Mouse (Mus musculus) B cell, adult 62 days (primary cell): ENCODE results near the gene Tmem238. TPM values are rescaled to one million over a fixed set of nuclear protein-coding genes. Genes with fewer than 3 reads are reported as not detected.

ENCODE experiments used
- total RNA-seq: library from RNA; stranded (reverse); gene quantifications from 4 replicates; pipeline ENCODE4 v1.2.4, GENCODE M21; 2023

Tmem238 gene
- 1.8 to 2.7 TPM (median 2.4 TPM) in 4 replicates for total RNA-seq

GRCm38 (mm10) chr7:4789436-4789935, at the start of gene Tmem238:
Tmem238 (minus strand) TSS chr7:4789656.

GRCm38 (mm10) chr7:4812303-4813104, 23.0 kb upstream of the Tmem238 start, which contains the start of gene Ube2s:
Ube2s (minus strand) TSS chr7:4812590.

DNA sequence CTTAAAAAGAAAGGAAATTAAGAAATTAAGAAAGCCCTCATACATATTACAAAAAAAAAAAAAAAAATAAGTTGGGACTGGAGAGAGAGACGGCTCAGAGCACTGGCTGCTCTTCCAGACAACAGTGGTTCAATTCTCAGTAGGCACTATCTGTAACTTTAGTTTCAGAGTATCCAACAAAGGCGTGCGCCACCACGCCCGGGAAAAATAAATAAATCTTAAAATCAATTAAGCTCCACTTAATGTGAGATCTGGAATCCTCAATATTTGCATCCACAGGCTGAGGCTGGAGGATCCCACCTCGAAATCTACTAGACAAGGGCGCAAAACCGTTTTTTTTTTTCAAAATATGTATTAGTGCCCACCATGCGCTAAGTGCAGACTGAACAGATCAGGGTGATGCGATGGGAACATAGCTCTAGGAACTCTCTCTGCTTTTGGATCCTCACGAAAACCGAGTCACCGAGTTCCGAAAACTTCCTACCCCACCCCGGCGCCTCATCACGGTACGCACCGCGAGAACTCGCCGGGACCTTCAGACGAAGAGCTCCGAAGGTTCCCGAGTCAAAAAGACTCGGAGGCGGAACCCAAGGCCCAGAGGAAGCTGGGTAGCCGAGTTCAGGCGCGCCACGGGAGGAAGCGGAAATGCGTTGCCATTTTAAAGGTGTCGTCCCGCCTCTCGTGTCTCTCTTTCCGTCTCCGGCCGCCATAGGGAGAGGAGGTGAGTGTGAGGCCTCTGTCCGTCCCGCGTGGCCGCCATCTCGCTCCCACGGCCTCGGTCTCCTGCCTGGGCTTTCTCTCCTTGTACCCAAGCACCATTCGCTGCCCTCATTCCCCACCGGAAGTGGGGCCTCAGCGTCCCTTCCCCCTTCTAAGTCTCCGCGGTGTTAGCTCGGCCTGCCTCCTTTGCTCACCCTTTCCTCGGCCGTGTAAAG, 3.1 kb upstream of the Tmem238 start, which contains the start of gene Rpl28:
Gene Rpl28 (plus strand): TSS at position 597 of the 935 bp plus-strand sequence.

GRCm38 (mm10) chr7:4782759-4783158, 6.7 kb downstream of the Tmem238 start, which contains the start of the genes Il11 and Tmem190:
Il11 (minus strand) TSS chr7:4782859.
Tmem190 (plus strand) TSS chr7:4782937.

GRCm38 (mm10) chr7:4771202-4771601, 18.3 kb downstream of the Tmem238 start, which contains the start of gene Fam71e2:
Fam71e2 (minus strand) TSS chr7:4771302.

GRCm38 (mm10) chr7:4752821-4753570, 36.5 kb downstream of the Tmem238 start, which contains the start of gene Cox6b2:
Cox6b2 (minus strand) TSS chr7:4753094.

GRCm38 (mm10) chr7:4739544-4740275, 49.7 kb downstream of the Tmem238 start, which contains the start of gene Kmt5c:
Kmt5c (plus strand) TSS chr7:4740115.

Other genes starting within 250 kb of the Tmem238 start
- 1.2 TPM in 1 of 4 replicates, not detected in the others for gene Syt5, start 242.1 kb downstream of the Tmem238 start, total RNA-seq
- gene Ptprh, start 185.6 kb downstream of the Tmem238 start, total RNA-seq, result 0.16 TPM in 1 of 4 replicates, not detected in the others
- 50.2 to 57.5 TPM (median 54.8 TPM) in 4 replicates for gene Tmem86b, start 158.2 kb downstream of the Tmem238 start, total RNA-seq
- 264 to 268 TPM (median 267 TPM) in 4 replicates for gene Ppp6r1, start 130.6 kb downstream of the Tmem238 start, total RNA-seq
- gene Hspbp1, start 104.6 kb downstream of the Tmem238 start, total RNA-seq, result 73.6 to 82.3 TPM (median 79.6 TPM) in 4 replicates
- not detected in 4 replicates for gene Brsk1, start 99.1 kb downstream of the Tmem238 start, total RNA-seq
- gene Tmem150b, start 64.4 kb downstream of the Tmem238 start, total RNA-seq, result 1.5 to 4.0 TPM (median 3.0 TPM) in 4 replicates
- gene Kmt5c, start 49.5 kb downstream of the Tmem238 start, total RNA-seq, result 87.1 to 92.8 TPM (median 91.8 TPM) in 4 replicates
- gene Cox6b2, start 36.6 kb downstream of the Tmem238 start, total RNA-seq, result 1.3 to 5.4 TPM (median 4.0 TPM) in 4 replicates
- gene Fam71e2, start 18.4 kb downstream of the Tmem238 start, total RNA-seq, result not detected in 4 replicates
- gene Il11, start 6.8 kb downstream of the Tmem238 start, total RNA-seq, result not detected in 4 replicates
- gene Tmem190, start 6.7 kb downstream of the Tmem238 start, total RNA-seq, result not detected in 4 replicates
- 1,788 to 1,881 TPM (median 1,825 TPM) in 4 replicates for gene Rpl28, start 3.2 kb upstream of the Tmem238 start, total RNA-seq
- gene Ube2s, start 22.9 kb upstream of the Tmem238 start, total RNA-seq, result 157 to 176 TPM (median 162 TPM) in 4 replicates
- 0.49 to 2.8 TPM (median 1.1 TPM) in 4 replicates for gene Shisa7, start 55.0 kb upstream of the Tmem238 start, total RNA-seq
- gene Isoc2b, start 80.6 kb upstream of the Tmem238 start, total RNA-seq, result 4.3 to 9.7 TPM (median 6.8 TPM) in 4 replicates
- 9.9 to 14.2 TPM (median 11.8 TPM) in 4 replicates for gene Isoc2a, start 87.5 kb upstream of the Tmem238 start, total RNA-seq
- gene Gm36210, start 116.9 kb upstream of the Tmem238 start, total RNA-seq, result not detected in 4 replicates
- 36.3 to 42.6 TPM (median 37.9 TPM) in 4 replicates for gene Zfp628, start 125.6 kb upstream of the Tmem238 start, total RNA-seq
- 9.0 to 12.9 TPM (median 10.2 TPM) in 4 replicates for gene Nat14, start 132.4 kb upstream of the Tmem238 start, total RNA-seq
- 0.21 to 0.63 TPM (median 0.42 TPM) in 4 replicates for gene Ssc5d, start 136.1 kb upstream of the Tmem238 start, total RNA-seq
- 0.51 to 1.9 TPM (median 0.61 TPM) in 3 of 4 replicates, not detected in the other for gene Sbk2, start 174.8 kb upstream of the Tmem238 start, total RNA-seq
- not detected in 4 replicates for gene Sbk3, start 181.5 kb upstream of the Tmem238 start, total RNA-seq
- gene Zfp579, start 206.5 kb upstream of the Tmem238 start, total RNA-seq, result 15.7 to 19.2 TPM (median 16.5 TPM) in 4 replicates
- gene Zfp524, start 224.8 kb upstream of the Tmem238 start, total RNA-seq, result 7.0 to 8.3 TPM (median 7.6 TPM) in 4 replicates
- gene Fiz1, start 225.0 kb upstream of the Tmem238 start, total RNA-seq, result 58.3 to 66.2 TPM (median 62.1 TPM) in 4 replicates
- not detected in 4 replicates for gene Gm44973, start 225.8 kb upstream of the Tmem238 start, total RNA-seq
- gene Zfp865, start 230.7 kb upstream of the Tmem238 start, total RNA-seq, result 48.6 to 50.4 TPM (median 49.4 TPM) in 4 replicates
- gene Ccdc106, start 230.9 kb upstream of the Tmem238 start, total RNA-seq, result not detected in 4 replicates
- not detected in 4 replicates for gene 4632433K11Rik, start 244.5 kb upstream of the Tmem238 start, total RNA-seq
- gene Zfp784, start 248.8 kb upstream of the Tmem238 start, total RNA-seq, result 7.6 to 8.5 TPM (median 8.3 TPM) in 4 replicates